Comparison of ENCODE assay signal across 11 mouse cellular contexts in the genomic region with DNA sequence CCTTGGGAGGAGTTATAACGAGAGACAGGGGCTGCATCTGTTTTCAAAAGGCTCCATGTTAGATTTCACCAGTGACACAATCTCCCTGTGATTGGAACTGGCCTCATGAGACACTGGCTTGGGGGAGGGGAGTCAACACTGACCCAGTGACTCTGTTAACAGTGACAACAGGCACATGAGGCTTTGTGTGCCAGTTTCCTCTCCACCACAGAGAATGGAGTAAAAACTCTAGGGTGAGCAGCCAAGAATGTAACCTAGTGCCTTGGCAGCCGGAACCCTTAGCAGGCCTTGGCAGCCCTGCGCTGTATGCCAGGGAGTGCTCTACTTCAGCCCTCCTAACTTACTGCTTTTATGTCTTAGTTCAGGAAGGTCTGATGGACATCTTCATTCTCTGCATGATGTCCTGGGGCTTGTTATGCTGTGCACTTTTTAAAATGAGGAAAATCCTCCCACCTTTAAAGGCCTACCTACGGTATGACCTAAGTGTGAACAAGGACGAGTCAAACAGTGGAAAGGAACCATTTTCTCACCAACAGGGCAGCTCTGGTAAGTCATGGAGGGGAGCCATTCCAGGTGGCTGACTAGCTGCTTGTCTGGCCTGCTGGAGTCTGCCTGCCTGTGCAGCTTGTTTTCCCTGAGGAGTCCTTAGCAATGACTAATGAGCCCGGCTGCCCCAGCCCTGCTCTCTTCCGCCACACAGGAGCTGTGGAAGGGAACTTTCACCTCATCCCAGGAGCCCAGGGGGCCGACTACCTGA. TPM values are rescaled to one million over a fixed set of nuclear protein-coding genes. Genes with fewer than 3 reads are reported as not detected.
A peak's percentile ranks its signal among the peaks of the same experiment; 100 is the strongest.
DNase-seq lines count a peak whose midpoint lies in the region; ATAC-seq lines count a peak whose summit lies in the region.
"Had no signal": no experiment of that assay in that cellular context is flagged by ENCODE, and none has a peak within 500 bp of the region (broad histone marks: within the 10 kb centered on the region; RNA-seq: fewer than 3 reads in every experiment).

No protein-coding gene starts in this region.

- no peak overlapping the region for H3K4me3 ChIP-seq in liver, embryonic 11.5 days (ENCODE audit: low read depth, low read length)
- no peak overlapping the region for H3K4me3 ChIP-seq in stomach, embryonic 16.5 days (replicated peaks; ENCODE audit: low read length)
- H3K4me3 ChIP-seq: erythroblast, embryonic 14.5 days; megakaryocyte, embryonic 14.5 days had no signal

- peaks cover 15% of the 10 kb centered on the region for H3K4me1 ChIP-seq in liver, embryonic 11.5 days (replicated peaks; ENCODE audit: control insufficient read depth, insufficient read depth, low read length)
- H3K4me1 ChIP-seq in stomach, embryonic 16.5 days (ENCODE audit: control insufficient read depth, insufficient read depth, low read length): peaks cover 28% of the 10 kb centered on the region

- no peaks in the 10 kb centered on the region for H3K27me3 ChIP-seq in liver, embryonic 11.5 days (replicated peaks; ENCODE audit: control insufficient read depth, insufficient read depth, low read length)
- H3K27me3 ChIP-seq in stomach, embryonic 16.5 days (ENCODE audit: control insufficient read depth, insufficient read depth, low read length): no peaks in the 10 kb centered on the region

- H3K36me3 ChIP-seq in liver, embryonic 11.5 days (ENCODE audit: control insufficient read depth, insufficient read depth, low read length): peaks cover 2% of the 10 kb centered on the region; the same call in 1 of the 2 replicates
- no peaks in the 10 kb centered on the region for H3K36me3 ChIP-seq in stomach, embryonic 16.5 days (ENCODE audit: control insufficient read depth, insufficient read depth, low read length)

- no peak overlapping the region for H3K4me2 ChIP-seq in liver, embryonic 11.5 days
- no peak overlapping the region for H3K4me2 ChIP-seq in stomach, embryonic 16.5 days (ENCODE audit: low read depth, low read length)

- H3K9ac ChIP-seq in liver, embryonic 11.5 days (ENCODE audit: low read depth, low read length): no peak overlapping the region
- no peak overlapping the region for H3K9ac ChIP-seq in stomach, embryonic 16.5 days (ENCODE audit: low read length)

- H3K27ac ChIP-seq in liver, embryonic 11.5 days (ENCODE audit: low read depth, low read length): no peak overlapping the region
- no peak overlapping the region for H3K27ac ChIP-seq in stomach, embryonic 16.5 days (ENCODE audit: low read length)

- no peaks in the 10 kb centered on the region for H3K9me3 ChIP-seq in liver, embryonic 11.5 days (ENCODE audit: control insufficient read depth, low read length)
- no peaks in the 10 kb centered on the region for H3K9me3 ChIP-seq in stomach, embryonic 16.5 days (replicated peaks; ENCODE audit: control insufficient read depth, low read length)
- H3K9me3 ChIP-seq: megakaryocyte, embryonic 14.5 days had no signal

- DNase-seq in adrenal gland, adult (ENCODE audit: inconsistent age in 2 of 2, low spot score in 1 of 2): peak; percentile 49 to 81
- DNase-seq in adrenal gland, adult 18-20 months (ENCODE audit: low spot score in 2 of 2): no peak
- DNase-seq in liver: peak; percentile 21
- no peak for DNase-seq in liver, embryonic 11.5 days (ENCODE audit: low spot score)
- DNase-seq in heart, adult 9 months (ENCODE audit: low spot score in 2 of 2): peak; percentile 59
- DNase-seq in spleen, adult 18-20 months: no peak

- ATAC-seq in liver, embryonic 11.5 days (replicated peaks; ENCODE audit: low FRiP score): no peak
- 0 out of 2 replicates have a peak, but pooled peaks have one; percentile 9 for ATAC-seq in stomach, embryonic 16.5 days (ENCODE audit: insufficient read depth, low FRiP score)
- ATAC-seq in inflammation-experienced regulatory T-cells, adult 6 months: no peak
- ATAC-seq: intestine, postnatal 0 days had no signal

- WGBS in liver, embryonic 11.5 days: 73% methylated on average over 8 of the region's 8 CpGs
- WGBS in stomach, embryonic 16.5 days: 60% methylated on average over 8 of the region's 8 CpGs

RNA-seq across cellular contexts. Expression of a gene that starts 57.9 kb away (rescaled TPM):
- total RNA-seq in adrenal gland, adult 18-20 months (2021): 10 to 100 TPM; 15.9 to 20.5 TPM
- 2.2 and 2.7 TPM in 2 replicates for polyA plus RNA-seq in liver, embryonic 11.5 days (2014; fragmentation: Nextera tagmentation; extraction: Ambion mirVana)
- 5.5 and 5.7 TPM in 2 replicates for polyA plus RNA-seq in stomach, embryonic 16.5 days (2015; fragmentation: Nextera tagmentation; extraction: Ambion mirVana)
- under 1 TPM; 0.35 to 0.97 (median 0.44) TPM for polyA plus RNA-seq in inflammation-experienced regulatory T-cells, adult 6 months (2017; shearing (Covaris generic))

Comparison
In these comparisons a context has a peak if more than half of its experiments do, and no peak if none do; other contexts are left out.
1. DNase-seq: peak in adrenal gland, adult (2 of 2), liver (single experiment) and heart, adult 9 months (2 of 2); none in adrenal gland, adult 18-20 months (0 of 2), liver, embryonic 11.5 days (single experiment) and spleen, adult 18-20 months (0 of 2).